Mouse (Mus musculus) left cerebral cortex, postnatal 36 days (tissue): ENCODE results near the gene Mtmr3. TPM values are rescaled to one million over a fixed set of nuclear protein-coding genes. Genes with fewer than 3 reads are reported as not detected.

Experiments
- DNase-seq, 2 experiments: peaks; one replicate each; pipeline ENCODE4 v3.0.0; 2021 to 2022; ENCODE audit warnings: low spot score in 2 of 2, mixed read lengths in 1 of 2
- intact Hi-C: fragments of 180-260 bp; cut with DNase I; formaldehyde crosslinking; loops from one replicate; pipeline ENCODE4 v1.15.1; 2025
- total RNA-seq, 2 experiments: library from RNA; stranded (reverse); gene quantifications; 2 replicates each; pipeline ENCODE4 v1.2.3; 2021

Mtmr3 gene
- total RNA-seq, 2 experiments from 2014 or later = 69.0 to 73.5 TPM

DNA sequence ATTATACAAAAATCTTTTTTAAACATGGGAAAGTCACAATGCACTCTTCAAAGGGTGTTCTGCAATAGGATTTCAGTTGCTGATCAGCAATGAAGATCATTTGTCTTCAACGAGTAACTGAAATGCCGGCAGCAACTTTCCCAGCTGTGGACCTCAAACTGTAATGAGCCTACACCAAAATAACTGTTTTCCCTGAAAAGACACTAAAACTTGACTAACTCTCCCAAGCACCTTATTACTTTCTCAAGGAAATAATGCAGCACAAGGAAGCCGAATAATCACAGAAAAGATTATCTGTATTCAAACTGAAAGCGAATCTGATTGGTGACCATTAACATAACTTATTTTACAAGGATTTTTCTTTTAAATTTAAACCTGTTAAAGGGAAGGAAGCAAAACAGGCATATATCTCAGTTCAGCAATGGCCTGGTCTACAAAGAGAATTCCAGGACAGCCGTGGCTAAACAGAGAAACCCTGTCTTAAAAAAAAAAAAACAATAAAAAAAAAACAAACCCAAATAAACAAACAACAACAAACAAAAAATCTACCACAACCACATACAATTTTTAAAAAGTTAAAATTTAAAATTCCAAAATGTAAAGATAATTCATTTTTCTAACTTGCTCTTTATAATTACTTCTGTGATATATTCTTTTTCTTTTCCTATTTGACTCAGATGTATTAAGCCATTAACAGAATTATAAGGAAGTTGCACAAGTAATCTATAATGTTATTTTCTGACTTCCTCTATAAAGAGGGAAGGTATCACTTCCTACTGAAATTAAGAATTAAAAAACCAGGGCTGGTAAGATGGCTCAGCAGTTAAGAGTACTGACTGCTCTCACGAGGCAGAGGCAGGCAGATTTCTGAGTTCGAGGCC is 50.7 kb downstream of the Mtmr3 start:
- no peak for DNase-seq
- intact Hi-C loops = no loop called here

GRCm38 (mm10) chr11:4543040-4543551 is 51.6 kb downstream of the Mtmr3 start:
- intact Hi-C loops = no loop called here
- DNase-seq = no peak

- no peak for DNase-seq
- intact Hi-C loops = no loop called here
These were observed 58.0 kb downstream of the Mtmr3 start for GRCm38 (mm10) chr11:4536645-4537044.

GRCm38 (mm10) chr11:4527132-4527531 is 67.5 kb downstream of the Mtmr3 start:
- intact Hi-C loops = no loop called here
- DNase-seq = no peak

DNA sequence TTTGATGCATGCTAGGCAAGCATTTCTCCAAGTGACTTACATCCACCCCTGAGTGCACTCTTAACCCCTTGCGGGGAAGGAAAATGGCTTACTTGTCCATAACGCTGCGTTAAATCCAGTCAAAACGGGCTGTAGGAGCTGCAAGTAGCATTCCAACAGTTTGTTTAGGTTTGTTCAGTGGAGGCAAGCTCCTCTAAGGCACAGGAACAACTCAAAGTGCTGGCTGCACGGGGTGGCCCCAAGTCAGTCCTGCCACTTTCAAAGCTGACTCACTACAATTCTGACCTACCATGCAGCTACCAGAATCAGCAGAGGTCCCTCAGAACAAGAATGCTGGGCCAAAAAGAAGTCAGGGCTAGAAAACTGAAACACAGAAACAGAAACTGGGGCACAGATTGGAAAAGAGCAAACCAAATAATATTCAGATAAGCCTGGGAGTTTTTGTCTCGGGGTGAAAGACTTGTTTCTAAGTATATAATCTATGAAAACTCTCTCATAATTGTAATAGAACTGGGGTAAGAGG is 72.5 kb downstream of the Mtmr3 start:
- intact Hi-C loops = no loop called here

GRCm38 (mm10) chr11:4518981-4519380 is 75.7 kb downstream of the Mtmr3 start:
- intact Hi-C loops = no loop called here
- no peak for DNase-seq

More for the DNA sequence above, 72.5 kb downstream of the Mtmr3 start:
- no peak for DNase-seq

- intact Hi-C loops = loop anchor here (10.0 kb wide), 1 partner anchor 327 kb away; no protein-coding TSS in a partner anchor
- no peak for DNase-seq
These were observed 87.2 kb downstream of the Mtmr3 start for GRCm38 (mm10) chr11:4507421-4507820.

DNA sequence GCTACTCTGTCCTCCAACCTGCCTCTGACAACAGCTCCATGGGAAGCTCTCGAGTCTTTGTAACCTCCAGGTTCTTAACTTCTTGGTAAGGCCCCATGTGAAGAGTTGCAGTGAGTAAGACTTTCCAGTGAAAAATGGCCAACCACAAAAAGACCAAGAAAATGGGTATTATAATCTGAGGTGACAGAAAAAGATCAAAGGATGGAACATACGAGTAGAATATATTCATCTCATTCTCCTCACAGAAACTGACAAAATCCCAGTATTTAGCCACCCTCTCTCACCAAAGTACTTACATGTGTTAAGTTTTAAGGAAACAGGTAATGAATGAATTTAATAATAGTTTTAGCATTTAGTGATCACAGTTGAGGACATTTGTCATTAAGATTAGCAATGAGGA is 88.2 kb downstream of the Mtmr3 start:
- DNase-seq = no peak
- intact Hi-C loops = loop anchor here (10.0 kb wide), 1 partner anchor 328 kb away; no protein-coding TSS in a partner anchor

DNA sequence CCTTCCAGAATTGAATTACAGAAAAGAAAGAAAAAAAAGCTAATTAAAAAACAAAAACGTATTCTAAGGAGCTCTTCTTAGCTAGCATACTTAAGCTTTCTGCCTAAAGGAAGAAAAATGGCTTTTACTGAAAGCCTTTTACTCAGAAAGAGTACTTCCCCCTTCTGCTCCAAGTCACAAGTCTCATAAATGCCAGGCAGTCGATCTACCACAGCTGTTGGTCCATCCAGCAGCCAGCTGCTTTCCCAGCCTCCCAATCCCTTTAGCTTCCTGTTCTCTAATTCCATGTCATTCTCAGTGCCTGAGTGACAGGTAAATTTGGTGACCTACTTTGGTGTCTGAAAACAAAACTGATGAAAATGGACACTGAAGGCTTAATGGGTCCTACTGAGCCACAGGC is 92.5 kb downstream of the Mtmr3 start:
- intact Hi-C loops = loop anchor here (10.0 kb wide), 1 partner anchor 333 kb away; no protein-coding TSS in a partner anchor
- no peak for DNase-seq

- intact Hi-C loops = loop anchor here (10.0 kb wide), 1 partner anchor 334 kb away; no protein-coding TSS in a partner anchor
- no peak for DNase-seq
These were observed 93.8 kb downstream of the Mtmr3 start for GRCm38 (mm10) chr11:4500826-4501225.

DNA sequence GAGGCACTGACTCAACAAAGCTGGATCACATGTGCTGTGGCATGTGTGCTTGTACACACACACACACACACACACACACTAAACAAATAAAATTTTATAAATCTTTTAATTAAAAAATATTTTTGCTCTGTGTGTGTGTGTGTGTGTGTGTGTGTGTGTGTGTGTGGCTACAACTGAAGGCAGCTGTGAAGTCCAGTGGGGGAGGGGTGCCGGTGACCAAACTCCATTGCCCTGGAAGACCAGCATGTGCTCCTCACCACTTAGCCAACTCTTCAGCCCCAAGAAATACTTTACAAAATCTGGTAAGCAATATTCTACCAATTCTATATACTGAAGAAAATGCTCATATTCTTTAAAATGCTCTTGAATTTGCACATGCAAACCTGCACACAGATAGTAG is 94.4 kb downstream of the Mtmr3 start:
- DNase-seq = no peak
- intact Hi-C loops = loop anchor here (10.0 kb wide), 1 partner anchor 335 kb away; no protein-coding TSS in a partner anchor

DNA sequence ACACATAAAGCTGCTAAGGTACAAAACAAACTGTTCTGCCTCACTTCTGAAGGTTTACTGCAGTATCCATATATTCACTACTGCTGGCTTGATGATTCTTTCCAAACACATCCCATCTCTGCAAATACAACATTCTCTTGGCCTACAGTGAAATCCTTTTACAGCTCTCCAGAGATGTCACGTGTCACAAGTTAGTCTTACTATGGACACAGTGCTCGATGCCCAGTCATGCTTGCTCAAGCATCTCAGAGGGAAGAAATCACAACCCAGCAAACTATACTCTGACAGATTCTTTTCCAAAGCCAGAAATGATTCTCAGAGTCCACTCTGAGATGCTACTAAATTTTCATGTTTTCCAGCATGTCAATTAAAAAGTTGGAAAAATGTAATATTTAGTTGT is 95.2 kb downstream of the Mtmr3 start:
- intact Hi-C loops = no loop called here
- DNase-seq = no peak

DNA sequence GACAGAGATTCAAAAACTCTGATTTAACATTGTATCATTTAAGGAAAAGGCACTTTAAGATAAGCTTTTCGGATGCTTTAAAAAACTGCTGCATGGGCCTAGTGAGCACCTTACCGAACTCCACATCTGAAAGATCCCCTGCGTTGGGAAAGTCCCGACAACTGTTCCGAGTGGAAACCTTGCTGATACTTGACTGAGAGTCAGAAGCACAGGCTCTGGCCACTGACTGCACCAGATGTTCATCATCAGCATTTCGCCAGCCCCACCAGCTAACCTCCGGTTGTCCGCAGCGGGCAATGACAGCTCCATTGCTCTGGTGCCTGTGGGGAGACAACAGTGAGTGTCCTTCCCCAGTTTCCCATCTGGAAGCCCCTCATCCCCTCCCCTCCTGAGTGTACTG is 95.9 kb downstream of the Mtmr3 start:
- intact Hi-C loops = no loop called here
- no peak for DNase-seq

DNA sequence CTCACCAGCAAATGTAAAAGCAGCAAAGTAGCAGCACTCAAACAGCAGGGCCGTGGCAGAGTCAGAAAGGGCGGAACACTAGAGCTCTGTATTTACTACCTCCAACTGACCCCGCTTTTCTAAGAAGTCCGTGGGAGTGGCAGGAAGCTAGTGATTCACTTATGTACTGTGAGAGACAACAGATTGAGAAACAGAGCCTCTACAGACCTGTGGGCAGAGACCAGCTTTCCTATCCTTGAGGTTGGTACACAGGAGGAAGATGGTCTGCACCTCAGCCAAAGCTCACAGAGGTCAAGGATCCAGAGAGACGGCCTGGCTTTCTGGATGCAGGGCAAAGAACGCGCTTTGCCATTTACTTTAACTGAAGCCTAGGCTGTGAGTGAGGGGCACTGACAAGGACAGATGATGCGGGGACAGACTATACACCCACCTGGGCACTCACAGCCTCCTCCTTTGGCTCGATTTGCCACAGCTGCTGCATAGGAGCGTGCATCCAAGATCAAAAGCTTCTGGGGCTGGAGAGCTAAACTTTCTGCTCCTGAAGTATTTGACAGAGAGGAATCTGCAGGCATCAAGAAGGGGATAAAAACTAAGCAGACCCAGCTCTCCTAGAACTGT is 97.1 kb downstream of the Mtmr3 start:
- intact Hi-C loops = no loop called here
- DNase-seq = peak in 1 of 2 experiments; percentile 46

- intact Hi-C loops = no loop called here
- DNase-seq = no peak
These were observed 99.6 kb downstream of the Mtmr3 start for GRCm38 (mm10) chr11:4495021-4495540.

GRCm38 (mm10) chr11:4489207-4489606 is 105.5 kb downstream of the Mtmr3 start:
- no peak for DNase-seq
- intact Hi-C loops = no loop called here

- DNase-seq = no peak
- intact Hi-C loops = no loop called here
These were observed 105.9 kb downstream of the Mtmr3 start for GRCm38 (mm10) chr11:4488798-4489197.

DNA sequence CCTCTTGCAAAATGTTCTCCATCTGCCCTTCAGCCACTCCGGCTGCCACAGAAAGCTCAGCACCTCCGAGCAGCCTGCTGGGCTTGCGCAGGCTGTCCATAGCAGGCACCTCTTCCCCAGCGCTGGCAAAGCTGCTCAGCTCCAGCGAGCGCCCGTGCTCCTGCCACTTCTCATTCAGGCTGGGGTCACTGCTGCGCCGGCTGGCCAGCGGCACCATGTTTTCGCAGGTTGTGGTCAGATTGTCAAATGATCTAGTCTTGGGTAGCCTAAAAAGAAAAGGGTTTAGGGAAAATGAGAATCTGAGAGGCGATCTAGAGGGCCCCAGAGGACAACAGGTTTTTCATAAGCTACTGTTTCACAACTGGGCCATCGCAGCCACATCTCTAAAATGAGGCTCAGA is 106.3 kb downstream of the Mtmr3 start:
- DNase-seq = no peak
- intact Hi-C loops = no loop called here

GRCm38 (mm10) chr11:4487401-4487965 is 107.2 kb downstream of the Mtmr3 start:
- intact Hi-C loops = no loop called here
- no peak for DNase-seq

GRCm38 (mm10) chr11:4484541-4484940 is 110.1 kb downstream of the Mtmr3 start:
- intact Hi-C loops = no loop called here
- no peak for DNase-seq
